Mouse (Mus musculus) hindbrain, embryonic 12.5 days (tissue): ENCODE measurements at regions not wholly inside any gene's neighbourhood (a gene's known extent, or its start where the extent isn't known, plus 50 kb on each side); places are given as distances from the start of the nearest gene placed in this dataset.
"Not testable (repeated sequence)": the region's sequence is repeated elsewhere in the genome, so short reads cannot be mapped to it uniquely, and the experiment has no call there.

Experiments
- ATAC-seq: fragments of 200-750 bp; cut with Nextera tagmentation; 2 replicates; pipeline ENCODE4 v1.8.0; 2017; ENCODE audit warnings: moderate TSS enrichment; ENCODE audit not compliant: low FRiP score
- H3K27ac ChIP-seq: fragments of 300-500 bp; sonication (generic); 2 replicates; pipeline ENCODE4 v1.5.1; 2016; ENCODE audit warnings: mild to moderate bottlenecking
- H3K27me3 ChIP-seq: fragments of 300-500 bp; sonication (generic); 2 replicates; pipeline ENCODE4 v1.6.1; 2016; ENCODE audit warnings: mild to moderate bottlenecking
- H3K36me3 ChIP-seq: fragments of 300-500 bp; sonication (generic); 2 replicates; pipeline ENCODE4 v1.6.1; 2016; ENCODE audit warnings: mild to moderate bottlenecking
- H3K4me1 ChIP-seq: fragments of 300-500 bp; sonication (generic); 2 replicates; pipeline ENCODE4 v1.6.1; 2016
- H3K4me2 ChIP-seq: fragments of 300-500 bp; sonication (generic); replicated peaks from 2 replicates; pipeline ENCODE4 v1.6.1; 2016; ENCODE audit warnings: mild to moderate bottlenecking
- H3K4me3 ChIP-seq: fragments of 300-500 bp; sonication (generic); 2 replicates; pipeline ENCODE4 v1.5.1; 2016; ENCODE audit warnings: mild to moderate bottlenecking
- H3K9ac ChIP-seq: fragments of 300-500 bp; sonication (generic); 2 replicates; pipeline ENCODE4 v1.6.1; 2016; ENCODE audit warnings: mild to moderate bottlenecking, moderate library complexity
- H3K9me3 ChIP-seq: fragments of 300-500 bp; sonication (generic); replicated peaks from 2 replicates; pipeline ENCODE4 v1.6.1; 2016; ENCODE audit warnings: mild to moderate bottlenecking
- WGBS: fragments of 180-500 bp; shearing (Covaris S2); methylation state at CpG from one replicate; pipeline ENCODE4 v1.1.7; 2016; 5-methylcytosine and 5-hydroxymethylcytosine counted together

GRCm38 (mm10) chr3:152040751-152041150 is 125.3 kb downstream of the Gipc2 start:
- ATAC-seq, result no peak
- no peak overlapping the region for H3K27ac ChIP-seq
- H3K27me3 ChIP-seq, result no peaks in the 10 kb centered on the region
- H3K36me3 ChIP-seq, result no peaks in the 10 kb centered on the region
- WGBS, result 88% methylated on average over 5 of the region's 5 CpGs
- no peak overlapping the region for H3K9ac ChIP-seq
- H3K4me2 ChIP-seq, result no peak overlapping the region
- no peak overlapping the region for H3K4me3 ChIP-seq
- no peaks in the 10 kb centered on the region for H3K9me3 ChIP-seq
- H3K4me1 ChIP-seq, result no peaks in the 10 kb centered on the region

- H3K9ac ChIP-seq, H3K27me3 ChIP-seq, ATAC-seq, H3K4me3 ChIP-seq, H3K36me3 ChIP-seq, H3K9me3 ChIP-seq, H3K4me1 ChIP-seq, H3K27ac ChIP-seq, H3K4me2 ChIP-seq: not testable (repeated sequence)
- WGBS, result 87% methylated on average over 5 of the region's 5 CpGs
Measured at GRCm38 (mm10) chr3:152036819-152037218, 129.2 kb downstream of the Gipc2 start.

- 80% methylated on average over 5 of the region's 5 CpGs for WGBS
- Histone ChIP-seq H3K27ac (no peak overlapping the region), H3K9ac (no peak overlapping the region), H3K9me3 (no peaks in the 10 kb centered on the region), H3K36me3 (no peaks in the 10 kb centered on the region), H3K4me1 (no peaks in the 10 kb centered on the region), H3K4me3 (no peak overlapping the region), H3K4me2 (no peak overlapping the region), H3K27me3 (no peaks in the 10 kb centered on the region)
- ATAC-seq, result no peak
Measured at GRCm38 (mm10) chr3:152035416-152035815, 130.6 kb downstream of the Gipc2 start.

GRCm38 (mm10) chr3:152034686-152035085 is 131.3 kb downstream of the Gipc2 start:
- H3K9me3 ChIP-seq, result no peaks in the 10 kb centered on the region

GRCm38 (mm10) chr3:152034221-152034620 is 131.8 kb downstream of the Gipc2 start:
- no peak overlapping the region for H3K4me2 ChIP-seq
- ATAC-seq, result no peak
- H3K36me3 ChIP-seq, result no peaks in the 10 kb centered on the region
- H3K9ac ChIP-seq, result no peak overlapping the region
- no peak overlapping the region for H3K4me3 ChIP-seq
- no peaks in the 10 kb centered on the region for H3K27me3 ChIP-seq
- no peaks in the 10 kb centered on the region for H3K4me1 ChIP-seq
- WGBS, result 78% methylated on average over 2 of the region's 2 CpGs
- no peak overlapping the region for H3K27ac ChIP-seq
- no peaks in the 10 kb centered on the region for H3K9me3 ChIP-seq

More at GRCm38 (mm10) chr3:152034686-152035085, 131.3 kb downstream of the Gipc2 start:
- Histone ChIP-seq H3K4me2 (no peak overlapping the region), H3K4me1 (no peaks in the 10 kb centered on the region), H3K27me3 (no peaks in the 10 kb centered on the region), H3K9ac (no peak overlapping the region), H3K36me3 (no peaks in the 10 kb centered on the region), H3K27ac (no peak overlapping the region), H3K4me3 (no peak overlapping the region)
- WGBS, result 87% methylated on average over 10 of the region's 10 CpGs
- no peak for ATAC-seq

GRCm38 (mm10) chr3:152032663-152033318 is 133.2 kb downstream of the Gipc2 start:
- Histone ChIP-seq H3K4me2 (no peak overlapping the region), H3K36me3 (no peaks in the 10 kb centered on the region), H3K9ac (no peak overlapping the region), H3K4me3 (no peak overlapping the region), H3K9me3 (no peaks in the 10 kb centered on the region), H3K27ac (no peak overlapping the region), H3K4me1 (no peaks in the 10 kb centered on the region), H3K27me3 (no peaks in the 10 kb centered on the region)
- ATAC-seq, result no peak
- WGBS, result 78% methylated on average over 3 of the region's 3 CpGs

- H3K4me1 ChIP-seq, result no peaks in the 10 kb centered on the region
- no peak overlapping the region for H3K27ac ChIP-seq
- H3K4me2 ChIP-seq, result no peak overlapping the region
- H3K36me3 ChIP-seq, result no peaks in the 10 kb centered on the region
- H3K4me3 ChIP-seq, result no peak overlapping the region
- no peaks in the 10 kb centered on the region for H3K27me3 ChIP-seq
- H3K9ac ChIP-seq, result no peak overlapping the region
- no peak for ATAC-seq
- no peaks in the 10 kb centered on the region for H3K9me3 ChIP-seq
- WGBS, result 85% methylated on average over 1 of the region's 1 CpGs
Measured at GRCm38 (mm10) chr3:152028695-152029094, 137.3 kb downstream of the Gipc2 start.

GRCm38 (mm10) chr3:152026034-152026433 is 140.0 kb downstream of the Gipc2 start:
- no peak for ATAC-seq
- Histone ChIP-seq H3K9me3 (no peaks in the 10 kb centered on the region), H3K9ac (no peak overlapping the region), H3K27ac (no peak overlapping the region), H3K27me3 (no peaks in the 10 kb centered on the region), H3K4me3 (no peak overlapping the region), H3K4me2 (no peak overlapping the region), H3K36me3 (no peaks in the 10 kb centered on the region), H3K4me1 (no peaks in the 10 kb centered on the region)
- WGBS, result 91% methylated on average over 4 of the region's 4 CpGs

- H3K9me3 ChIP-seq, result no peaks in the 10 kb centered on the region
- H3K27ac ChIP-seq, result no peak overlapping the region
- no peak overlapping the region for H3K4me3 ChIP-seq
- no peaks in the 10 kb centered on the region for H3K4me1 ChIP-seq
- no peak overlapping the region for H3K4me2 ChIP-seq
- WGBS, result 93% methylated on average over 8 of the region's 8 CpGs
- no peaks in the 10 kb centered on the region for H3K36me3 ChIP-seq
- no peak for ATAC-seq
- no peak overlapping the region for H3K9ac ChIP-seq
- H3K27me3 ChIP-seq, result no peaks in the 10 kb centered on the region
Measured at GRCm38 (mm10) chr3:152025122-152025521, 140.9 kb downstream of the Gipc2 start.

- Histone ChIP-seq H3K36me3 (no peaks in the 10 kb centered on the region), H3K4me2 (no peak overlapping the region), H3K9ac (no peak overlapping the region), H3K27me3 (no peaks in the 10 kb centered on the region), H3K27ac (no peak overlapping the region), H3K4me1 (no peaks in the 10 kb centered on the region), H3K4me3 (no peak overlapping the region), H3K9me3 (no peaks in the 10 kb centered on the region)
- ATAC-seq, result no peak
- 90% methylated on average over 4 of the region's 4 CpGs for WGBS
Measured at GRCm38 (mm10) chr3:152006747-152007146, 159.3 kb downstream of the Gipc2 start.

- Histone ChIP-seq H3K9ac (no peak overlapping the region), H3K27ac (no peak overlapping the region), H3K4me3 (no peak overlapping the region), H3K9me3 (no peaks in the 10 kb centered on the region), H3K36me3 (no peaks in the 10 kb centered on the region), H3K4me2 (no peak overlapping the region), H3K4me1 (no peaks in the 10 kb centered on the region), H3K27me3 (no peaks in the 10 kb centered on the region)
- no peak for ATAC-seq
- 82% methylated on average over 3 of the region's 3 CpGs for WGBS
Measured at GRCm38 (mm10) chr3:152005366-152006025, 160.5 kb downstream of the Gipc2 start.

- Histone ChIP-seq H3K27ac (no peak overlapping the region), H3K36me3 (no peaks in the 10 kb centered on the region), H3K9ac (no peak overlapping the region), H3K4me1 (no peaks in the 10 kb centered on the region), H3K4me3 (no peak overlapping the region), H3K9me3 (no peaks in the 10 kb centered on the region), H3K27me3 (no peaks in the 10 kb centered on the region), H3K4me2 (no peak overlapping the region)
- no peak for ATAC-seq
- 89% methylated on average over 7 of the region's 7 CpGs for WGBS
Measured at GRCm38 (mm10) chr3:152004411-152004955, 161.5 kb downstream of the Gipc2 start.
